Mouse (Mus musculus) olfactory bulb, adult 2 months (tissue): ENCODE measurements around the gene Klc4. TPM values are rescaled to one million over a fixed set of nuclear protein-coding genes. Genes with fewer than 3 reads are reported as not detected.

ENCODE experiments used
- H3K27ac ChIP-seq: fragments of 200-500 bp; 2 replicates; pipeline ENCODE4 v1.5.1; 2012; ENCODE audit warnings: low read depth, low read length; ENCODE audit not compliant: insufficient read depth
- H3K4me1 ChIP-seq: fragments of 200-500 bp; 2 replicates; pipeline ENCODE4 v1.6.1; 2012; ENCODE audit warnings: low read length; ENCODE audit not compliant: control insufficient read depth, insufficient read depth
- H3K4me3 ChIP-seq: fragments of 200-500 bp; 2 replicates; pipeline ENCODE4 v1.5.1; 2012; ENCODE audit warnings: mild to moderate bottlenecking, low read depth, low read length, moderate library complexity; ENCODE audit not compliant: insufficient read depth
- CTCF ChIP-seq: fragments of 200-500 bp; IDR thresholded peaks from 2 replicates; pipeline ENCODE4 v1.5.1; 2012; ENCODE audit warnings: low read depth, mild to moderate bottlenecking, low read length, moderate library complexity; ENCODE audit not compliant: insufficient read depth
- POLR2A ChIP-seq: fragments of 200-500 bp; IDR thresholded peaks from 2 replicates; pipeline ENCODE4 v1.6.1; 2012; ENCODE audit warnings: mild to moderate bottlenecking, low read depth, low read length, moderate library complexity; ENCODE audit not compliant: insufficient read depth
- WGBS: fragments of 180-500 bp; shearing (Covaris S2); methylation state at CpG from one replicate; pipeline ENCODE4 v1.1.7; 2018; 5-methylcytosine and 5-hydroxymethylcytosine counted together
- polyA plus RNA-seq: library from polyadenylated mRNA; stranded (reverse); fragments of >200 nt; gene quantifications from 2 replicates; pipeline ENCODE4 v1.2.4, GENCODE M21; 2012; ENCODE audit warnings: low replicate concordance; ENCODE audit not compliant: missing spikeins, insufficient read depth, insufficient read length

Gene Klc4
- polyA plus RNA-seq, result not detected in 2 replicates

DNA sequence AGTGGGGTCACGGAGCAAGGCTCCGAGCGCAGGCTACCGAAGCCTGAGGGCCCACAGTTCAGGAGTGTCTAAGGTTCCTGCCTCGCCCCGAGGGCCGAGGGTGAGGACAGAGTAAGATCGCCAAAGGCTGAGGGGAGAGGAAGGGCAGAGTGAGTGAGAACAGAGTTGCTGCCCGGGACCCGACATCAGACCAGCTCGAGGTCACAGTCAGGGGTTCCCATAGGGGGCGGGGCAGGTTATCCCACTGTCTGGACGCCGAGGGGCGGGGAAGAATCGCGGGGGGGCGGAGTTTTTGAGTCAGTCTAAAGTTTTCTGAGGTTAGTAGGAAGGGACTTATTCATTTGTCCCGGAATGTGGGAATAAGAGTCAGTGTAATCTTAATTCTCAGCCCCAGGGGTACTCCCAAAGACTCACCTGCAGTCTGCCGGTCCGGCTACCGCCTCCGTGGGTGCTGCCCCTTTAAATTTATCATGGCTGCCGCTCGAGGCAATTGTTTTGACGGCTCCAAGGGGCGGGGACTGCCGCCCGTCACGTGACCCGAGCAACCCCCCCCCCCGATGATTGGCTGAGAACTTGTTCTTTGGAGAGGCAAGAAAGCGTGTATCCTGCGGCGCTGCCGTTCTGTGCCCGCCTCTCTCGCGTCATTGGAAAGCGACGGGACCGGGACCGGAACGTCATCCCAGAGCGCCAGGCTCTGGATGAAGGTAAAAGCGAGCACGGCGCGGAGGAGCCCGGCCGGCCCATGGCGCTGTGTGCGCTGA is at the start of gene Klc4, which contains the start of gene Mrpl2:
Gene Klc4 (minus strand): TSS at position 462 of the 761 bp plus-strand sequence.
Gene Mrpl2 (plus strand): TSS at position 669 of the 761 bp plus-strand sequence.
- Histone ChIP-seq H3K27ac (peak within 1 kb of the TSS; percentile 64), H3K4me3 (peak within 1 kb of the TSS; percentile 82), H3K4me1 (peaks cover 18% of the 10 kb centered on the region)
- TF ChIP-seq POLR2A, result peak; percentile 95
- TF ChIP-seq CTCF, result no peak
- WGBS, result under 1% methylated on average over 53 of the region's 53 CpGs

GRCm38 (mm10) chr17:46694517-46695063 is 48.8 kb upstream of the Klc4 start:
- Histone ChIP-seq H3K4me1 (no peaks in the 10 kb centered on the region), H3K27ac (no peak overlapping the region), H3K4me3 (no peak overlapping the region)
- TF ChIP-seq CTCF, result no peak
- no peak for TF ChIP-seq POLR2A
- WGBS, result 83% methylated on average over 1 of the region's 1 CpGs

- Histone ChIP-seq H3K4me3 (no peak overlapping the region), H3K27ac (no peak overlapping the region), H3K4me1 (no peaks in the 10 kb centered on the region)
- no peak for TF ChIP-seq CTCF
- no peak for TF ChIP-seq POLR2A
- WGBS, result 91% methylated on average over 2 of the region's 2 CpGs
Observed at GRCm38 (mm10) chr17:46691390-46691789, 45.6 kb upstream of the Klc4 start.

DNA sequence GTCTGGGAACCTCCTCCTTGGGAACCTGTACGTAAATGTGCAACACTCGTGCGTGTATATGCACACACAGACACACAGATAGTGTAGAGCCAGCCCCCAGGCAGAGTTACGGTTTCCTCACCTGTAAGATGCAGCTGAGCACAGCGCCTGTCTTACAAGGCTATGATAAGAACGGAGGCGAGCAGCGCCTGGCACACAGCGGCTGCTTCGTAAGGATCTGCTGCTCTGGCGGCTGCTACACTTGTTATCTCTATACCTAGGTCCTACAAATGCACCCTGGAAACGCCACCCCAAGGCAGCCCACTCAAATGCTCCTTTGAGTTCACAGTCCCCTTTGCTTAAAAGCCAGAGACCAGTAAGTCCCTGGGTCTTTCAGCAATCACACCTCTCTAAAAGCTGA is 44.8 kb upstream of the Klc4 start:
- Histone ChIP-seq H3K27ac (no peak overlapping the region), H3K4me3 (no peak overlapping the region), H3K4me1 (no peaks in the 10 kb centered on the region)
- no peak for TF ChIP-seq POLR2A
- 94% methylated on average over 12 of the region's 12 CpGs for WGBS

DNA sequence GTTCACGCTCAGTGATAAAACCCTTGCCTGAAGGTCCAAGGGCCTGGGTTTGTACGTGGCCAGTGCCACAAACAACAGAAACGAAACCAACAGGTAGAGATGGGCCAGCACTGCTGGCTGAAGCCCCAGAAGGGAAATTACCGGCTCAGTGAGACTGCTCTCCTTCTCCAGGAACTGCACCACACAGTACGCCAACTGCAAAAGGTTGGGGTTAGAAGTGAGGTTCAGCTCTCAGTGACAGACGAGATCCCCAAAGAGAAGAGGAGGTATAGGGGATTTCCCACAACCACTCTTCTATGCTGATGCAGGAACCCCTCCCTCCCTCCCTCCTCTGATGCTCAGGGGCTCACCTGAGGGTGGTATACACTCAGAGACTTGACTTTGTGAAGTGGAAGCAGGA is 40.1 kb upstream of the Klc4 start:
- 89% methylated on average over 6 of the region's 6 CpGs for WGBS
- H3K4me1 ChIP-seq, result peaks cover 8% of the 10 kb centered on the region
- H3K4me3 ChIP-seq, result no peak overlapping the region
- no peak overlapping the region for H3K27ac ChIP-seq
- TF ChIP-seq CTCF, result no peak
- TF ChIP-seq POLR2A, result no peak

- Histone ChIP-seq H3K27ac (no peak overlapping the region), H3K4me3 (no peak overlapping the region), H3K4me1 (peaks cover 21% of the 10 kb centered on the region)
- TF ChIP-seq CTCF (no peak), POLR2A (no peak)
- WGBS, result 72% methylated on average over 16 of the region's 16 CpGs
Observed at GRCm38 (mm10) chr17:46682654-46683389, 37.0 kb upstream of the Klc4 start.

GRCm38 (mm10) chr17:46681466-46682118 is 35.8 kb upstream of the Klc4 start:
- Histone ChIP-seq H3K27ac (no peak overlapping the region), H3K4me3 (peak overlapping the region; percentile 63), H3K4me1 (peaks cover 23% of the 10 kb centered on the region)
- no peak for TF ChIP-seq CTCF
- no peak for TF ChIP-seq POLR2A
- 23% methylated on average over 12 of the region's 12 CpGs for whole genome bisulfite sequencing

GRCm38 (mm10) chr17:46680760-46681373 is 35.0 kb upstream of the Klc4 start, which contains the start of gene Klhdc3:
Gene Klhdc3 (minus strand): TSS chr17:46680914.
- H3K4me3 ChIP-seq, result peak within 1 kb of the TSS; percentile 99
- TF ChIP-seq CTCF (no peak), POLR2A (peak; percentile 31; the same call in 1 of the 2 replicates)
- peaks cover 23% of the 10 kb centered on the region for H3K4me1 ChIP-seq
- under 1% methylated on average over 49 of the region's 49 CpGs for WGBS
- no peak within 1 kb of the TSS; the same call in 1 of the 2 replicates for H3K27ac ChIP-seq
